Mouse (Mus musculus): ENCODE results near the gene Pbdc1. TPM values are rescaled to one million over a fixed set of nuclear protein-coding genes. Genes with fewer than 3 reads are reported as not detected.
"Not testable (repeated sequence)": the region's sequence is repeated elsewhere in the genome, so short reads cannot be mapped to it uniquely, and the experiment has no call there.

Pbdc1 gene
- polyA plus RNA-seq, 1 experiment from 2014 or later: 32.1 TPM

- Histone ChIP-seq H3K27me3 (replicated peaks; ENCODE audit: insufficient read depth, low read length) (no peaks in the 10 kb centered on the region), H3K9me3 (ENCODE audit: low read length) (no peaks in the 10 kb centered on the region), H3K27ac (ENCODE audit: low read length) (no peak overlapping the region), H3K9ac (replicated peaks; ENCODE audit: low read depth) (no peak overlapping the region), H3K36me3 (ENCODE audit: insufficient read depth, low read length) (no peaks in the 10 kb centered on the region), H3K4me2 (replicated peaks; ENCODE audit: low read depth, low read length) (peak overlapping the region; percentile 59), H3K4me3 (ENCODE audit: low read depth, low read length) (peak overlapping the region; percentile 50), H3K4me1 (ENCODE audit: insufficient read depth, low read depth, low read length) (peaks cover 4% of the 10 kb centered on the region; the same call in 1 of the 2 replicates)
- no peak for TF ChIP-seq EP300 (IDR thresholded peaks at IDR 0.05)
- no peak for TF ChIP-seq CTCF (IDR thresholded peaks at IDR 0.05)
- DNase-seq (ENCODE audit: low spot score): no peak
- WGBS: 7% methylated on average over 8 of the region's 8 CpGs
- no peak for ATAC-seq
Measured at GRCm38 (mm10) chrX:105080096-105080495, 540 bp downstream of the Pbdc1 start.

GRCm38 (mm10) chrX:105083013-105083412, 3.5 kb downstream of the Pbdc1 start:
- H3K4me3 ChIP-seq (ENCODE audit: low read depth, low read length); DNase-seq (ENCODE audit: low spot score); H3K9ac ChIP-seq (replicated peaks; ENCODE audit: low read depth); H3K4me1 ChIP-seq (ENCODE audit: insufficient read depth, low read depth, low read length); ATAC-seq; H3K9me3 ChIP-seq (ENCODE audit: low read length); H3K4me2 ChIP-seq (replicated peaks; ENCODE audit: low read depth, low read length); H3K36me3 ChIP-seq (ENCODE audit: insufficient read depth, low read length); H3K27ac ChIP-seq (ENCODE audit: low read length); H3K27me3 ChIP-seq (replicated peaks; ENCODE audit: insufficient read depth, low read length): not testable (repeated sequence)
- 88% methylated on average over 7 of the region's 7 CpGs for WGBS

DNA sequence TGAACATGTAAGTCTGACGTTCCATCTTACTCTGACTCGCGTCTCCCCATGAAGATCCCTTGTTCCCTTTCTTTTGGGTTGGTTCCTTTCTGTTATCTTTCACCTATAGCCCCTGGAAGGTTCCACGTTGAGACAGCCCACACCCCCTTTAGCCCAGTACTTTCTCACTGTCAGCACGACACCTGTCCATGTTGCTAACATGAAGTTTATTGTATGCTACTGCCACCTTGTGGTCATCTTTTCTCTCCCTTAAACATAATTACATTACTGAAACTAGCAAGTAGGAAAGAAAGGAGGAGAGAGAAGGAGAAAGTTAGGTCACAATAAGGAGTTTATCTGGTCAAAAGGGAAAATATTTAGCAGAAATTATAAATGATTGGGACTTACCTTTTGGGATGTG, 24.6 kb downstream of the Pbdc1 start:
- 47% methylated on average over 5 of the region's 5 CpGs for WGBS
- H3K27me3 ChIP-seq (replicated peaks; ENCODE audit: insufficient read depth, low read length): no peaks in the 10 kb centered on the region
- no peaks in the 10 kb centered on the region for H3K9me3 ChIP-seq (ENCODE audit: low read length)
- no peak overlapping the region for H3K4me3 ChIP-seq (ENCODE audit: low read depth, low read length)
- peak; percentile 45 for DNase-seq (ENCODE audit: low spot score)
- H3K4me1 ChIP-seq (ENCODE audit: insufficient read depth, low read depth, low read length): no peaks in the 10 kb centered on the region
- H3K36me3 ChIP-seq (ENCODE audit: insufficient read depth, low read length): no peaks in the 10 kb centered on the region
- H3K9ac ChIP-seq (replicated peaks; ENCODE audit: low read depth): no peak overlapping the region
- no peak overlapping the region for H3K27ac ChIP-seq (ENCODE audit: low read length)
- TF ChIP-seq CTCF (IDR thresholded peaks at IDR 0.05) (peak; percentile 71), EP300 (IDR thresholded peaks at IDR 0.05) (no peak)
- no peak overlapping the region for H3K4me2 ChIP-seq (replicated peaks; ENCODE audit: low read depth, low read length)
- 0 out of 2 replicates have a peak, but pooled peaks have one; percentile 28 for ATAC-seq

GRCm38 (mm10) chrX:105114994-105115393, 35.4 kb downstream of the Pbdc1 start:
- no peak overlapping the region for H3K4me3 ChIP-seq (ENCODE audit: low read depth, low read length)
- no peaks in the 10 kb centered on the region for H3K9me3 ChIP-seq (ENCODE audit: low read length)
- no peak overlapping the region for H3K9ac ChIP-seq (replicated peaks; ENCODE audit: low read depth)
- H3K27ac ChIP-seq (ENCODE audit: low read length): no peak overlapping the region
- no peaks in the 10 kb centered on the region for H3K36me3 ChIP-seq (ENCODE audit: insufficient read depth, low read length)
- TF ChIP-seq CTCF (IDR thresholded peaks at IDR 0.05) (no peak), EP300 (IDR thresholded peaks at IDR 0.05) (no peak)
- no peak overlapping the region for H3K4me2 ChIP-seq (replicated peaks; ENCODE audit: low read depth, low read length)
- DNase-seq (ENCODE audit: low spot score) (no peak), ATAC-seq (no peak)
- no peaks in the 10 kb centered on the region for H3K27me3 ChIP-seq (replicated peaks; ENCODE audit: insufficient read depth, low read length)
- 38% methylated on average over 2 of the region's 2 CpGs for WGBS
- H3K4me1 ChIP-seq (ENCODE audit: insufficient read depth, low read depth, low read length): no peaks in the 10 kb centered on the region

GRCm38 (mm10) chrX:105120275-105121226, 41.0 kb downstream of the Pbdc1 start, which contains the start of gene Magee1:
Magee1 (plus strand) TSS chrX:105120378.
- peak; percentile 67 for ATAC-seq
- peak within 1 kb of the TSS; percentile 32; the same call in 1 of the 2 replicates for H3K9ac ChIP-seq (replicated peaks; ENCODE audit: low read depth)
- peak within 1 kb of the TSS; percentile 81 for H3K4me2 ChIP-seq (replicated peaks; ENCODE audit: low read depth, low read length)
- no peaks in the 10 kb centered on the region for H3K9me3 ChIP-seq (ENCODE audit: low read length)
- H3K4me1 ChIP-seq (ENCODE audit: insufficient read depth, low read depth, low read length): no peaks in the 10 kb centered on the region
- H3K27me3 ChIP-seq (replicated peaks; ENCODE audit: insufficient read depth, low read length): 0 out of 2 replicates have a peak, but pooled peaks cover 9% of the 10 kb centered on the region
- peak; percentile 58 for DNase-seq (ENCODE audit: low spot score)
- 9% methylated on average over 37 of the region's 65 CpGs for WGBS
- no peak within 1 kb of the TSS for H3K27ac ChIP-seq (ENCODE audit: low read length)
- TF ChIP-seq CTCF (IDR thresholded peaks at IDR 0.05) (no peak), EP300 (IDR thresholded peaks at IDR 0.05) (no peak)
- no peaks in the 10 kb centered on the region for H3K36me3 ChIP-seq (ENCODE audit: insufficient read depth, low read length)
- peak within 1 kb of the TSS; percentile 44 for H3K4me3 ChIP-seq (ENCODE audit: low read depth, low read length)

- H3K9me3 ChIP-seq (ENCODE audit: low read length): no peaks in the 10 kb centered on the region
- WGBS: 20% methylated on average over 28 of the region's 38 CpGs
- DNase-seq (ENCODE audit: low spot score) (peak; percentile 48), ATAC-seq (peak; percentile 62)
- no peaks in the 10 kb centered on the region for H3K4me1 ChIP-seq (ENCODE audit: insufficient read depth, low read depth, low read length)
- TF ChIP-seq CTCF (IDR thresholded peaks at IDR 0.05) (peak; percentile 59), EP300 (IDR thresholded peaks at IDR 0.05) (no peak)
- no peak overlapping the region for H3K27ac ChIP-seq (ENCODE audit: low read length)
- peak overlapping the region; percentile 44 for H3K4me3 ChIP-seq (ENCODE audit: low read depth, low read length)
- H3K4me2 ChIP-seq (replicated peaks; ENCODE audit: low read depth, low read length): peak overlapping the region; percentile 81
- no peak overlapping the region for H3K9ac ChIP-seq (replicated peaks; ENCODE audit: low read depth)
- 0 out of 2 replicates have a peak, but pooled peaks cover 9% of the 10 kb centered on the region for H3K27me3 ChIP-seq (replicated peaks; ENCODE audit: insufficient read depth, low read length)
- no peaks in the 10 kb centered on the region for H3K36me3 ChIP-seq (ENCODE audit: insufficient read depth, low read length)
Measured at GRCm38 (mm10) chrX:105121227-105121865, 41.8 kb downstream of the Pbdc1 start.

All from lung, postnatal 0 days (tissue).